Mouse (Mus musculus) liver, adult 2 months (tissue): Measurements from ENCODE around the gene H2afz.
"Not testable (repeated sequence)": the region's sequence is repeated elsewhere in the genome, so short reads cannot be mapped to it uniquely, and the experiment has no call there.

Source experiments
- CTCF ChIP-seq: fragments of 200-500 bp; IDR thresholded peaks from 2 replicates; pipeline ENCODE4 v1.5.1; 2011; ENCODE audit warnings: low read depth, low read length, control low read depth
- POLR2A ChIP-seq: fragments of 200-500 bp; IDR thresholded peaks from 2 replicates; pipeline ENCODE4 v1.6.1; 2011; ENCODE audit warnings: low read length, control low read depth; ENCODE audit not compliant: insufficient read depth; ENCODE audit errors: extremely low read depth

GRCm38 (mm10) chr3:137914567-137914966, 50.3 kb downstream of the H2afz start:
- not testable (repeated sequence) for TF ChIP-seq POLR2A, CTCF
